Mouse (Mus musculus): ENCODE measurements around the gene Ddx4. TPM values are rescaled to one million over a fixed set of nuclear protein-coding genes. Genes with fewer than 3 reads are reported as not detected.

Gene Ddx4
- 1.7 TPM in 2 replicates for polyA plus RNA-seq (2012; rRNA removed)

GRCm38 (mm10) chr13:112652205-112652604 lies at the start of gene Ddx4:
Gene Ddx4 (minus strand): TSS chr13:112652475.

GRCm38 (mm10) chr13:112660574-112661381 lies 8.5 kb upstream of the Ddx4 start, which contains the start of gene Slc38a9:
Gene Slc38a9 (plus strand): TSS chr13:112660751.

DNA sequence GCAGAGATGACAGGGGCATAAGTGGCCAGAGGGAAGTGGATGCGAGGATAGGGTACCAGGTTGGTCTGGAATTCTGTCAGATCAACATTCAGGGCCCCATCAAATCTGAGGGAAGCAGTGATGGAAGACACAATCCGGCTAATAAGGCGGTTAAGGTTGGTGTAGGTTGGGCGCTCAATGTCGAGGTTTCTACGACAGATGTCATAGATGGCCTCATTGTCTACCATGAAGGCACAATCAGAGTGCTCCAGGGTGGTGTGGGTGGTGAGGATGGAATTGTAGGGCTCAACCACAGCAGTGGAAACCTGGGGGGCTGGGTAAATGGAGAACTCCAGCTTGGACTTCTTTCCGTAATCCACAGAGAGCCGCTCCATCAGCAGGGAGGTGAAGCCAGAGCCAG lies 58.0 kb downstream of the Ddx4 start, which contains the start of gene Il31ra:
Gene Il31ra (minus strand): TSS at position 101 of the 400 bp plus-strand sequence.

Other genes with a start within 250 kb of the Ddx4 start
- 13.3 and 13.7 TPM in 2 replicates for gene Il6st, start 188.4 kb downstream of the Ddx4 start, polyA plus RNA-seq (2012; rRNA removed)
- 0.13 and 0.16 TPM in 2 replicates for gene Il31ra, start 58.1 kb downstream of the Ddx4 start, polyA plus RNA-seq (2012; rRNA removed)
- gene Slc38a9, start 8.3 kb upstream of the Ddx4 start, polyA plus RNA-seq (2012; rRNA removed): 17.7 and 17.9 TPM in 2 replicates
- 39.4 and 43.9 TPM in 2 replicates for gene Plpp1, start 148.3 kb upstream of the Ddx4 start, polyA plus RNA-seq (2012; rRNA removed)

Measured in central nervous system, embryonic 18 days (tissue).